Mouse (Mus musculus) limb, embryonic 14.5 days (tissue): Measurements from ENCODE around the gene Trub2. TPM values are rescaled to one million over a fixed set of nuclear protein-coding genes. Genes with fewer than 3 reads are reported as not detected.
A peak's percentile ranks its signal among the peaks of the same experiment; 100 is the strongest.

ENCODE experiments used
- ATAC-seq: fragments of 200-750 bp; cut with Nextera tagmentation; 2 replicates; pipeline ENCODE4 v1.8.0; 2017; ENCODE audit warnings: low read depth, moderate number of reproducible peaks, moderate TSS enrichment; ENCODE audit not compliant: low FRiP score
- DNase-seq: peaks from one replicate; pipeline ENCODE4 v3.0.0-alpha.2; 2015; ENCODE audit warnings: low spot score
- H3K27ac ChIP-seq: fragments of 300-500 bp; sonication (generic); replicated peaks from 2 replicates; pipeline ENCODE4 v1.5.1; 2014; ENCODE audit warnings: low read depth, mild to moderate bottlenecking, low read length, moderate library complexity, mixed read lengths
- H3K27me3 ChIP-seq: fragments of 300-500 bp; sonication (generic); 2 replicates; pipeline ENCODE4 v1.6.1; 2014; ENCODE audit warnings: low read length, mixed read lengths; ENCODE audit not compliant: control insufficient read depth, insufficient read depth
- H3K36me3 ChIP-seq: fragments of 300-500 bp; sonication (generic); 2 replicates; pipeline ENCODE4 v1.6.1; 2014; ENCODE audit warnings: mild to moderate bottlenecking, low read length, moderate library complexity, mixed read lengths; ENCODE audit not compliant: control insufficient read depth, insufficient read depth
- H3K4me1 ChIP-seq: fragments of 300-500 bp; sonication (generic); 2 replicates; pipeline ENCODE4 v1.6.1; 2014; ENCODE audit warnings: antibody characterized with exemption, low read length, mixed read lengths; ENCODE audit not compliant: control insufficient read depth, insufficient read depth
- H3K4me2 ChIP-seq: fragments of 300-500 bp; sonication (generic); replicated peaks from 2 replicates; pipeline ENCODE4 v1.6.1; 2014; ENCODE audit warnings: low read depth, mild to moderate bottlenecking, low read length, moderate library complexity; ENCODE audit not compliant: severe bottlenecking
- H3K4me3 ChIP-seq: fragments of 300-500 bp; sonication (generic); replicated peaks from 2 replicates; pipeline ENCODE4 v1.5.1; 2014; ENCODE audit warnings: low read length
- H3K9ac ChIP-seq: fragments of 300-500 bp; sonication (generic); 2 replicates; pipeline ENCODE4 v1.6.1; 2014; ENCODE audit warnings: mild to moderate bottlenecking, low read depth, low read length, moderate library complexity; ENCODE audit not compliant: severe bottlenecking
- H3K9me3 ChIP-seq: fragments of 300-500 bp; sonication (generic); 2 replicates; pipeline ENCODE4 v1.6.1; 2016; ENCODE audit warnings: low read length; ENCODE audit not compliant: control insufficient read depth
- POLR2A ChIP-seq: fragments of 200-500 bp; IDR thresholded peaks from 2 replicates; pipeline ENCODE4 v1.8.0; 2012; ENCODE audit warnings: inconsistent platforms, mild to moderate bottlenecking, moderate library complexity, borderline replicate concordance; ENCODE audit not compliant: insufficient read depth, insufficient read length; ENCODE audit errors: extremely low read depth
- WGBS: fragments of 180-500 bp; shearing (Covaris S2); extraction: QIAGEN DNeasy Blood & Tissue Kit; methylation state at CpG from one replicate; pipeline ENCODE4 v1.1.7; 2014; 5-methylcytosine and 5-hydroxymethylcytosine counted together
- polyA plus RNA-seq, 2 experiments: library from polyadenylated mRNA; depleted of rRNA in 1 of 2; stranded (reverse) in 1 of 2; unstranded in 1 of 2; fragments of >200 nt; fragmentation: Nextera tagmentation in 1 of 2; extraction: Ambion mirVana in 1 of 2; gene quantifications; 2 replicates each; pipeline versions ENCODE4 v1.2.1 to v1.2.3; 2012 to 2014

Trub2 gene
- polyA plus RNA-seq, 2 experiments = 24.2 to 45.8 TPM

GRCm38 (mm10) chr2:29826926-29827708, 38.8 kb upstream of the Trub2 start:
- peak overlapping the region; percentile 79 for H3K9ac ChIP-seq
- under 1% methylated on average over 48 of the region's 48 CpGs for WGBS
- ATAC-seq = peak; percentile 98

GRCm38 (mm10) chr2:29826318-29826925, 38.1 kb upstream of the Trub2 start:
- no peaks in the 10 kb centered on the region for H3K9me3 ChIP-seq
- peak overlapping the region; percentile 91 for H3K27ac ChIP-seq
- H3K36me3 ChIP-seq = 0 out of 2 replicates have a peak, but pooled peaks cover 4% of the 10 kb centered on the region
- H3K9ac ChIP-seq = peak overlapping the region; percentile 79
- H3K27me3 ChIP-seq = no peaks in the 10 kb centered on the region
- peak overlapping the region; percentile 67 for H3K4me2 ChIP-seq
- H3K4me1 ChIP-seq = peaks cover 8% of the 10 kb centered on the region; the same call in 1 of the 2 replicates
- WGBS = 9% methylated on average over 11 of the region's 11 CpGs
- DNase-seq = peak; percentile 16
- no peak for TF ChIP-seq POLR2A
- peak overlapping the region; percentile 85 for H3K4me3 ChIP-seq
- ATAC-seq = no peak

More at GRCm38 (mm10) chr2:29826926-29827708, 38.8 kb upstream of the Trub2 start:
- no peak for TF ChIP-seq POLR2A
- H3K27me3 ChIP-seq = no peaks in the 10 kb centered on the region
- 0 out of 2 replicates have a peak, but pooled peaks cover 4% of the 10 kb centered on the region for H3K36me3 ChIP-seq
- peak overlapping the region; percentile 85 for H3K4me3 ChIP-seq
- DNase-seq = peak; percentile 100
- no peaks in the 10 kb centered on the region for H3K9me3 ChIP-seq
- H3K27ac ChIP-seq = peak overlapping the region; percentile 91
- H3K4me1 ChIP-seq = peaks cover 8% of the 10 kb centered on the region; the same call in 1 of the 2 replicates
- H3K4me2 ChIP-seq = peak overlapping the region; percentile 71

GRCm38 (mm10) chr2:29820025-29820817, 31.9 kb upstream of the Trub2 start, which contains the start of gene Urm1:
Gene Urm1 (plus strand): TSS chr2:29820075.
- Histone ChIP-seq H3K27me3 (no peaks in the 10 kb centered on the region), H3K9me3 (no peaks in the 10 kb centered on the region), H3K36me3 (peaks cover 17% of the 10 kb centered on the region), H3K9ac (peak within 1 kb of the TSS; percentile 82), H3K4me2 (peak within 1 kb of the TSS; percentile 89), H3K27ac (peak within 1 kb of the TSS; percentile 93), H3K4me3 (peak within 1 kb of the TSS; percentile 53), H3K4me1 (peaks cover 10% of the 10 kb centered on the region)
- WGBS = 2% methylated on average over 33 of the region's 35 CpGs
- TF ChIP-seq POLR2A = peak; percentile 90; the same call in 1 of the 2 replicates
- DNase-seq (peak; percentile 74), ATAC-seq (peak; percentile 80)

- H3K4me1 ChIP-seq = peaks cover 10% of the 10 kb centered on the region
- 14% methylated on average over 2 of the region's 2 CpGs for WGBS
- no peak overlapping the region for H3K4me3 ChIP-seq
- H3K4me2 ChIP-seq = 0 out of 2 replicates have a peak overlapping the region, but pooled peaks have one; percentile 89
- no peak overlapping the region for H3K27ac ChIP-seq
- TF ChIP-seq POLR2A = no peak
- ATAC-seq = no peak
- H3K27me3 ChIP-seq = no peaks in the 10 kb centered on the region
- no peak for DNase-seq
- no peak overlapping the region for H3K9ac ChIP-seq
- H3K36me3 ChIP-seq = peaks cover 26% of the 10 kb centered on the region
- no peaks in the 10 kb centered on the region for H3K9me3 ChIP-seq
Measured at GRCm38 (mm10) chr2:29819363-29819762, 31.1 kb upstream of the Trub2 start.
